Mouse (Mus musculus) brain, embryonic 14.5 days (tissue): Measurements from ENCODE around the gene Klb.
"Not testable (repeated sequence)": the region's sequence is repeated elsewhere in the genome, so short reads cannot be mapped to it uniquely, and the experiment has no call there.

Source experiments
- CTCF ChIP-seq: fragments of 200-500 bp; IDR thresholded peaks from 2 replicates; pipeline ENCODE4 v1.5.1; 2012; ENCODE audit warnings: inconsistent platforms, mild to moderate bottlenecking, moderate library complexity, borderline replicate concordance; ENCODE audit not compliant: insufficient read depth, insufficient read length; ENCODE audit errors: extremely low read depth
- POLR2A ChIP-seq: fragments of 200-500 bp; IDR thresholded peaks from 2 replicates; pipeline ENCODE4 v1.6.1; 2012; ENCODE audit warnings: mild to moderate bottlenecking, inconsistent platforms, borderline replicate concordance; ENCODE audit not compliant: poor library complexity, insufficient read depth, insufficient read length, severe bottlenecking; ENCODE audit errors: extremely low read depth

DNA sequence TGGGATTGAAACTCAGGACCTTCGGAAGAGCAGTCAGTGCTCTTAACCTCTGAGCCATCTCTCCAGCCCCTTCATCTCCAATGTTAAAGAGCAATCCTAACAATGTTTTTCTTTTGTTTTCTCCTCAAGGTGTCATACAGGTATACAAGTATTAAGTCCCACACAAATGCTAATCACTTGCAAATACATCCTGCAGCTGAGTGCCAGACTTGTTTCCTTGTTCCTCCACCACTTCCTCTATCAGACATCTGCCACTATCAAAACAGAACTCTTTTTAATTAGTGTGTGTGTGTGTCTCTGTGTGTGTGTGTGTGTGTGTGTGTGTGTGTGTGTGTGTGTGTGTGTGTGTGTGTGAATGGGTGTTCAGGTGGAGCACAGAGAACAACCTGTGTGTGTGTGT, 48.5 kb upstream of the Klb start:
- not testable (repeated sequence) for TF ChIP-seq POLR2A, CTCF
